Comparison of ENCODE assay signal across 22 mouse cellular contexts in the genomic region with DNA sequence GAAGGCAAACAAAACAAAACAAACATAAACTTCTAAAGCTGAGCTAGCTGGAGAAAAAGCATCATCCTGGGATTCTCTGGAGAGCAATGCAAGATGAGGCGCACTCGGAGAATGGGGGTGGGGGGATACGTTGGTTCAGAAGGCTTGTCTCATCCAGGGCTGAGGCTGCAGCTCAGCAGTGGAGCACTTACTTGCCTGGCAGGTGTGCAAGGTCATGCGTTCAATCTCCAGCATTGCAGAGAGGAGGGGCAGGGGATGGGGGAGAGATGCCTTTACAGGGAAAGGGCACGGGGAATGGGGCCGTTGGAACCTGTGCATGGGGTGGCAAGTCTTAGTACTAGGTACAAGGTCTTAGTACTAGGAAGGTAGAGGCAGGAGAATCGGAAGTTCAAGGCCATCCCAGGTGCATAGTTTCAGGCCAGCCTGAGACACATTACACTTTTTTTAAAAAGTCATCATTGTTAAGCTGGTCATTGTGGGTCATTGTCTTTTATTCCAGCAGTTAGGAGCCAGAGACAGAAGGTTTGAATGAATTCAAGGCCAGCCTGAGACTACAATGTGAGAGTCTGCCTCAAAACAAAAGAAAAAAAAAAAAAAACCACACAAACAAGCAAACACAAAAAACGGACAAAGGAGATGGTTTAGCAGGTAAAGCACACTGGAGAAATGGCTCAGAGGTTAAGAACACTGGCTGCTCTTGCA. TPM values are rescaled to one million over a fixed set of nuclear protein-coding genes. Genes with fewer than 3 reads are reported as not detected.
"Had no signal": no experiment of that assay in that cellular context is flagged by ENCODE, and none has a peak within 500 bp of the region (broad histone marks: within the 10 kb centered on the region; RNA-seq: fewer than 3 reads in every experiment).

No protein-coding gene starts in this region.

- H3K27ac ChIP-seq: kidney, embryonic 15.5 days; liver, embryonic 15.5 days; midbrain, embryonic 10.5 days; neural tube, embryonic 12.5 days had no signal

- DNase-seq: kidney, adult 2 months; layer of hippocampus, adult 9-11 months; layer of hippocampus, postnatal 36 days; lung, embryonic 14.5 days; lung, postnatal 10 days; lung, postnatal 4 days; midbrain, embryonic 14.5 days; thymus, adult 2 months; thymus, postnatal 25 days had no signal

- H3K9me3 ChIP-seq: kidney, embryonic 15.5 days; limb, embryonic 13.5 days; liver, embryonic 15.5 days; midbrain, embryonic 10.5 days; neural tube, embryonic 12.5 days had no signal

- H3K36me3 ChIP-seq: kidney, embryonic 15.5 days; limb, embryonic 13.5 days; liver, embryonic 15.5 days; midbrain, embryonic 10.5 days; neural tube, embryonic 12.5 days had no signal

- H3K9ac ChIP-seq: kidney, embryonic 15.5 days; liver, embryonic 15.5 days; lung, embryonic 14.5 days; neural tube, embryonic 12.5 days had no signal

- H3K4me3 ChIP-seq: liver, embryonic 15.5 days; neural tube, embryonic 12.5 days had no signal

RNA-seq across cellular contexts. Expression of gene Cdh3, which starts 1.5 kb away (rescaled TPM):
- total RNA-seq: megakaryocyte, adult 5-6 weeks; monocyte, adult 5-6 weeks; neutrophil, adult 5-6 weeks had no signal

RNA-seq across cellular contexts. Expression of gene 6030452D12Rik, which starts 8.9 kb away (rescaled TPM):
- total RNA-seq: layer of hippocampus, postnatal 36 days; left cerebral cortex, postnatal 36 days; megakaryocyte, adult 5-6 weeks; monocyte, adult 5-6 weeks; neutrophil, adult 5-6 weeks had no signal
- polyA plus RNA-seq: kidney, adult 2 months; kidney, embryonic 15.5 days; large intestine, adult 2 months; limb, embryonic 13.5 days; liver, embryonic 11.5 days; liver, embryonic 15.5 days; lung, embryonic 14.5 days; midbrain, embryonic 10.5 days; midbrain, embryonic 14.5 days; neural tube, embryonic 12.5 days; stomach, postnatal 0 days; thymus, adult 2 months; urinary bladder, adult 2 months had no signal
